Mouse (Mus musculus): Measurements from ENCODE around the gene Vars. TPM values are rescaled to one million over a fixed set of nuclear protein-coding genes. Genes with fewer than 3 reads are reported as not detected.
"Not testable (repeated sequence)": the region's sequence is repeated elsewhere in the genome, so short reads cannot be mapped to it uniquely, and the experiment has no call there.

Gene Vars
- total and polyA plus RNA-seq, 3 experiments: 130 to 1,339 (median 289) TPM

DNA sequence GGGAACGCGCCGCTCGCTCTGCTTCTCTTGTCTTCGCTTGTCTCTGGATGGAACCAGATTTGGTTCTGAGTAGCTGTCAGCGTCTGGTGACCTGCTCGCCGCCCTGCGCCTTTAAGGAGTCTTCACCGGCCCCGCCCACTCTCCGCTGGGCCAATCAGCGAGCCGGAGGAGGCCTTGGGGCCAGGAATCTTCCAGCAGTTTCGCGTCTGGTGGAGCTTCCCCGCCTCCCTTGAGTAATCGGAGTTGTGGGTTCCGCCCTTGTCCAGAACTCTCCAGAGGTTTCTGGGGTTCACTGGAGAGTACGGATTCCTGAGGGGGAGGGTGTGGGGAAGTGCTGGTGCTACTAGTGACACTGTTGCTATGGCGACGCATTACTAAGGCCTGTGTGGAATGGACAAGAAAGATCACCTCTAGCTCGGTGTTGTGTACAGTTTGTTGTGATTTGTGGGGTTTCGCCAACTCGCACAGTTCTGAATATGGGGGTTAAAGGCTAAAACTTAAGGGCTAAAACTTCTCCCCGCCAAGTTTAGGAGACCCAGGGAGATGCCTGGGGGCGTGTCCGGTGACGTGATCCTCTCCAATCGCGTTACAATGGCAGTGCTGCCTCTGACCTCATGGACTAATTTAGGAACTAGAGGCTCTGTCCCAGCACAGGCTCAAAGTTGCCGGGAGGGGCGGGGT is 28.6 kb upstream of the Vars start, which contains the start of the genes Hspa1a and Hspa1l:
Gene Hspa1a (minus strand): TSS at position 88 of the 681 bp plus-strand sequence.
Gene Hspa1l (plus strand): TSS at position 635 of the 681 bp plus-strand sequence.
- H3K4me1 ChIP-seq (ENCODE audit: insufficient read depth, low read depth, low read length); DNase-seq (ENCODE audit: low spot score); H3K4me3 ChIP-seq (ENCODE audit: low read depth, low read length): not testable (repeated sequence)
- Histone ChIP-seq H3K36me3 (replicated peaks) (peaks cover 10% of the 10 kb centered on the region), H3K27me3 (ENCODE audit: insufficient read depth, low read length) (peaks cover 14% of the 10 kb centered on the region), H3K9me3 (replicated peaks) (peaks cover 19% of the 10 kb centered on the region)
- ATAC-seq (ENCODE audit: extremely low read depth, insufficient number of reproducible peaks, low FRiP score, poor library complexity, severe bottlenecking): peak; percentile 49; the same call in 1 of the 2 replicates

- TF ChIP-seq GATA1 (IDR thresholded peaks at IDR 0.05; ENCODE audit: borderline replicate concordance, low read length) (no peak), POLR2AphosphoS5 (IDR thresholded peaks at IDR 0.05; ENCODE audit: insufficient replicate concordance, low read depth, low read length) (no peak), GATA2 (IDR thresholded peaks at IDR 0.05; ENCODE audit: borderline replicate concordance, low read depth, low read length) (no peak), TAL1 (conservative IDR thresholded peaks at IDR 0.05; ENCODE audit: low read depth, low read length) (no peak), CTCF (IDR thresholded peaks at IDR 0.05; ENCODE audit: low read depth, low read length) (no peak)
- no peak overlapping the region for H3K4me3 ChIP-seq (ENCODE audit: low read depth, low read length)
- H3K9me3 ChIP-seq (replicated peaks): peaks cover 27% of the 10 kb centered on the region
- no peaks in the 10 kb centered on the region for H3K27me3 ChIP-seq (ENCODE audit: insufficient read depth, low read length)
- DNase-seq (ENCODE audit: low spot score): no peak
- no peak for ATAC-seq (ENCODE audit: extremely low read depth, insufficient number of reproducible peaks, low FRiP score, poor library complexity, severe bottlenecking)
- peaks cover 39% of the 10 kb centered on the region for H3K36me3 ChIP-seq (replicated peaks)
- H3K4me1 ChIP-seq (ENCODE audit: insufficient read depth, low read depth, low read length): peaks cover 12% of the 10 kb centered on the region
Observed at GRCm38 (mm10) chr17:34975581-34976492, 24.9 kb upstream of the Vars start.

GRCm38 (mm10) chr17:34977000-34977399 is 23.8 kb upstream of the Vars start:
- DNase-seq (ENCODE audit: low spot score): no peak
- no peak for ATAC-seq (ENCODE audit: extremely low read depth, insufficient number of reproducible peaks, low FRiP score, poor library complexity, severe bottlenecking)
- Histone ChIP-seq H3K27me3 (ENCODE audit: insufficient read depth, low read length) (no peaks in the 10 kb centered on the region), H3K4me1 (ENCODE audit: insufficient read depth, low read depth, low read length) (peaks cover 14% of the 10 kb centered on the region), H3K36me3 (replicated peaks) (peaks cover 39% of the 10 kb centered on the region), H3K4me3 (ENCODE audit: low read depth, low read length) (no peak overlapping the region), H3K9me3 (replicated peaks) (peaks cover 21% of the 10 kb centered on the region)
- TF ChIP-seq GATA2 (IDR thresholded peaks at IDR 0.05; ENCODE audit: borderline replicate concordance, low read depth, low read length): no peak
- TF ChIP-seq TAL1 (conservative IDR thresholded peaks at IDR 0.05; ENCODE audit: low read depth, low read length): no peak
- no peak for TF ChIP-seq GATA1 (IDR thresholded peaks at IDR 0.05; ENCODE audit: borderline replicate concordance, low read length)
- TF ChIP-seq POLR2AphosphoS5 (IDR thresholded peaks at IDR 0.05; ENCODE audit: insufficient replicate concordance, low read depth, low read length): no peak
- TF ChIP-seq CTCF (IDR thresholded peaks at IDR 0.05; ENCODE audit: low read depth, low read length): no peak

GRCm38 (mm10) chr17:34978239-34978638 is 22.5 kb upstream of the Vars start:
- ATAC-seq (ENCODE audit: extremely low read depth, insufficient number of reproducible peaks, low FRiP score, poor library complexity, severe bottlenecking) (no peak), DNase-seq (ENCODE audit: low spot score) (no peak)
- H3K36me3 ChIP-seq (replicated peaks): peaks cover 42% of the 10 kb centered on the region
- H3K4me3 ChIP-seq (ENCODE audit: low read depth, low read length): no peak overlapping the region
- peaks cover 18% of the 10 kb centered on the region for H3K4me1 ChIP-seq (ENCODE audit: insufficient read depth, low read depth, low read length)
- H3K9me3 ChIP-seq (replicated peaks): peaks cover 14% of the 10 kb centered on the region
- TF ChIP-seq CTCF (IDR thresholded peaks at IDR 0.05; ENCODE audit: low read depth, low read length): no peak
- TF ChIP-seq GATA2 (IDR thresholded peaks at IDR 0.05; ENCODE audit: borderline replicate concordance, low read depth, low read length): no peak
- TF ChIP-seq POLR2AphosphoS5 (IDR thresholded peaks at IDR 0.05; ENCODE audit: insufficient replicate concordance, low read depth, low read length): no peak
- TF ChIP-seq TAL1 (conservative IDR thresholded peaks at IDR 0.05; ENCODE audit: low read depth, low read length): no peak
- no peak for TF ChIP-seq GATA1 (IDR thresholded peaks at IDR 0.05; ENCODE audit: borderline replicate concordance, low read length)
- no peaks in the 10 kb centered on the region for H3K27me3 ChIP-seq (ENCODE audit: insufficient read depth, low read length)

- Histone ChIP-seq H3K36me3 (replicated peaks) (peaks cover 50% of the 10 kb centered on the region), H3K27me3 (ENCODE audit: insufficient read depth, low read length) (no peaks in the 10 kb centered on the region), H3K4me3 (ENCODE audit: low read depth, low read length) (no peak overlapping the region), H3K9me3 (replicated peaks) (peaks cover 14% of the 10 kb centered on the region), H3K4me1 (ENCODE audit: insufficient read depth, low read depth, low read length) (peaks cover 25% of the 10 kb centered on the region)
- DNase-seq (ENCODE audit: low spot score) (no peak), ATAC-seq (ENCODE audit: extremely low read depth, insufficient number of reproducible peaks, low FRiP score, poor library complexity, severe bottlenecking) (no peak)
- TF ChIP-seq TAL1 (conservative IDR thresholded peaks at IDR 0.05; ENCODE audit: low read depth, low read length): no peak
Observed at GRCm38 (mm10) chr17:34979631-34980030, 21.2 kb upstream of the Vars start.

DNA sequence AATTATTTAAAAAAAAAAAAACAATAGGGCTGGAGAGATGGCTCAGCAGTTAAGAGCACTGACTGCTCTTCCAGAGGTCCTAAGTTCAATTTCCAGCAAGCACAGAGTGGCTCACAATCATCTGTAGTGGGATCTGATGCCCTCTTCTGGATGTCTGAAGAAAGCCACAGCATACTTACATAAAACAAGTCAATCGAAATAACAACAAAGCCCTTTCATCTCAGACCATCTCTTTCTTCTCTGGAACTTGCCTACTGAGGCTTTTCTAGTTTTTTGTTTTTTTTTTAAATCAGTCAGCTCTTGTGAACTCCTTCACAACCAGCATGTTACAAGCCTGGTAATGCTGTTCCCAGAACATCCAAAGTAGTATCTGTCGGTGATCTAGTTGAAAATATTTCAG is 20.1 kb upstream of the Vars start:
- Histone ChIP-seq H3K4me3 (ENCODE audit: low read depth, low read length) (peak overlapping the region; percentile 92), H3K9me3 (replicated peaks) (peaks cover 14% of the 10 kb centered on the region), H3K4me1 (ENCODE audit: insufficient read depth, low read depth, low read length) (peaks cover 36% of the 10 kb centered on the region), H3K27me3 (ENCODE audit: insufficient read depth, low read length) (no peaks in the 10 kb centered on the region), H3K36me3 (replicated peaks) (peaks cover 61% of the 10 kb centered on the region)
- peak; percentile 24; the same call in 1 of the 2 replicates for TF ChIP-seq CTCF (IDR thresholded peaks at IDR 0.05; ENCODE audit: low read depth, low read length)
- no peak for TF ChIP-seq GATA1 (IDR thresholded peaks at IDR 0.05; ENCODE audit: borderline replicate concordance, low read length)
- no peak for TF ChIP-seq TAL1 (conservative IDR thresholded peaks at IDR 0.05; ENCODE audit: low read depth, low read length)
- TF ChIP-seq POLR2AphosphoS5 (IDR thresholded peaks at IDR 0.05; ENCODE audit: insufficient replicate concordance, low read depth, low read length): no peak
- ATAC-seq (ENCODE audit: extremely low read depth, insufficient number of reproducible peaks, low FRiP score, poor library complexity, severe bottlenecking) (no peak), DNase-seq (ENCODE audit: low spot score) (no peak)
